Mouse (Mus musculus) spleen, adult 2 months (tissue): ENCODE data around the gene D7Ertd443e.

Experiments
- CTCF ChIP-seq: fragments of 200-500 bp; IDR thresholded peaks from 2 replicates; pipeline ENCODE4 v1.5.1; 2011; ENCODE audit warnings: mild to moderate bottlenecking, inconsistent platforms; ENCODE audit not compliant: insufficient read depth, insufficient read length, insufficient replicate concordance; ENCODE audit errors: extremely low read depth
- POLR2A ChIP-seq: fragments of 200-500 bp; IDR thresholded peaks from 2 replicates; pipeline ENCODE4 v1.6.1; 2011; ENCODE audit warnings: low read depth, low read length, inconsistent platforms

GRCm38 (mm10) chr7:134289126-134289525 lies 96.3 kb downstream of the D7Ertd443e start:
- TF ChIP-seq CTCF = no peak
- no peak for TF ChIP-seq POLR2A
